Mouse (Mus musculus) kidney, postnatal 25 days (tissue): Measurements from ENCODE around the gene Slc9a1.

Experiments
- DNase-seq, 2 experiments: peaks; one replicate each; pipeline ENCODE4 v3.0.0; 2021; ENCODE audit warnings: mixed read lengths in 2 of 2

The Slc9a1 gene

GRCm38 (mm10) chr4:133374011-133374410 lies 4.5 kb downstream of the Slc9a1 start:
- DNase-seq: no peak

- DNase-seq: no peak
These were observed 6.5 kb downstream of the Slc9a1 start for GRCm38 (mm10) chr4:133375812-133376577.

GRCm38 (mm10) chr4:133378236-133379045 lies 8.9 kb downstream of the Slc9a1 start:
- no peak for DNase-seq

GRCm38 (mm10) chr4:133379046-133379347 lies 9.5 kb downstream of the Slc9a1 start:
- no peak for DNase-seq

DNA sequence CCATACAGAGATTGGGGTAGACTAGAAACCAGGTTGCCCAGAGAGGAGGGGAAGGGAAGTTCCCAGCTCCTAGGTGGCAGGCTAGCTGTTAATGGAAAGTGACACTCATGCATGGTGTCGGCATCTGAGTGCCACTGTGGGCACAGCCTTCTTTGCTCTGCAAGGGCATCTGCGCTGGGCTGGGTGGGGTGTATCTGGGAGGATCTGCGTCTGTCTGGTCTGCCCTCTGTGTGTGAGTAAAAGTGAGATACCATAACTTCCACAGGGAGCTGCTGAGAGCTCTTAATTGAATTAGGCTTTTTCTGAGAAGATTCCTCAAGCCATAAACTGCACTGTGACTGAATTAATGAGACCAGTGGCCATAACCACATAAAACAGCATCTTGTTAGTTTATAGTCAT lies 10.4 kb downstream of the Slc9a1 start:
- DNase-seq: no peak

DNA sequence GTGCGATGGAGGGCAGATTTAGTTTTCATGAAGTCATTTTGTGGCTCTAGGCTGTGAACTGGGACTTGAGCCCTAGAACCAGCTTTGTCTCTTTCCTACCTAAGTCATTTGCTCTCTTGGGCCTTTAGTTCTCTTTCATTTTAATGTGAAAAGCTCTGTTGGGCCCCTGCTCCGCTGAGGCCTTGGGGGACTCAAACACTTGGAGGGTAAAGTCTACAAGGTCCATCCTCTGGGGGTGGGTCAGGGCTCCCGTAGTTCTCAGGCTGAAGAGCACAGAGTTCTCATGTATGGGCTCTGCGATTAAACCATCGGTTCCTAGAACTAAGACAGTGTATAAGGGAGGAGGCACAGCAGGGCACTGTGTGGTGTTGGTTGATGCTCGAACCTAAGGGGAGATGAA lies 11.0 kb downstream of the Slc9a1 start:
- no peak for DNase-seq

DNA sequence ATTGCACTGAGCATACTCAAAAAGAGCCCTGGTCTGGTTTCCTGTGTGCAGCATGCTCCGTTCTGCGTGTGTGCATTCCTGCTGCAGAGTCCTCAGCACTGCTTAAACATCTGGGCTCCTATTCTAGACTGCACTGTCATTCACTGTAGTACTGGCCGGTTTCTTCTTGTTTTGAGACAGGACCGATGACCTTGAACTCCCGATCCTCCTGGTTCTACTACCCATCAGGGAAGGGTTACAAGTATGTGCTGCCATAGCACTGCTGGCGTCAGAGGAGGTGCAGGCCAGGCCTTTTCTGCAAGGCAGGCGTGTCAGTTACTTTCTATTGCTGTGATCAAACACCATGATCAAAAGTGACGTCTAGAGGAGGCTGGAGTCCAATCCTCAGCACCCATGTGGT lies 11.6 kb downstream of the Slc9a1 start:
- no peak for DNase-seq

DNA sequence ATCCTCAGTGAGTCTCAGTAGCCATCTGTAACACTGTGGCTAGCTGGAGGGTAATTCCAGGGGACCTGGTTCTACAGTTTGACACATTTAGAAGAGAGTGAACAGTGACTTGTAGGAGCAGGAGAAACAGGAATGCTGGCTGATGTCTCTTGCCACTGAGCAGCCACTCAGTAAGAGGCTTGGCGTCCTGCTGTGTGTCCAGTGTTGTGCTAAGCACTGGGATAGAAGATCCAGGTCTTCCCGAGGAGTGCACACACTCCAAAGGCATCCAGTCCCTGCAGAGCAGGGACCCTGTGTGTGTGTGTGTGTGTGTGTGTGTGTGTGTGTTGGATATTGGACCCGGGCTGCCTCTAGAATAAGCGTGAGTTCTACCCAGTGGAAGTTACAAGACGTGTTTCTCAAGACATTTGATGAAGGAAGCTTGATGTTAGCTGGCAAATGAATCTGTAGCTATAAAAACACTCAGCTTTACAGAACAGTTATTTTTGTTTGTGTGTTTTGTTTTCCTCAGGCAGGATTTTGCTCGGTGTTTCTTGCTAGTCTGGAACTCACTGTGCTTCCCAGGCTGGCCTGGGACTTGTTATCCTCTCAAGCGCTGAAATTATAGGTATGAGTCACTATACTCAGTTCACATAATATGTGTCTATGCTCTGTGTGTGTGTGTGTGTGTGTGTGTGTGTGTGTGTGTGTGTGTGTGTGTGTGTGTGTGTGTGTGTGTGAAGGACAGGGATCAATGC lies 16.7 kb downstream of the Slc9a1 start:
- no peak for DNase-seq

GRCm38 (mm10) chr4:133387053-133387452 lies 17.5 kb downstream of the Slc9a1 start:
- no peak for DNase-seq

DNA sequence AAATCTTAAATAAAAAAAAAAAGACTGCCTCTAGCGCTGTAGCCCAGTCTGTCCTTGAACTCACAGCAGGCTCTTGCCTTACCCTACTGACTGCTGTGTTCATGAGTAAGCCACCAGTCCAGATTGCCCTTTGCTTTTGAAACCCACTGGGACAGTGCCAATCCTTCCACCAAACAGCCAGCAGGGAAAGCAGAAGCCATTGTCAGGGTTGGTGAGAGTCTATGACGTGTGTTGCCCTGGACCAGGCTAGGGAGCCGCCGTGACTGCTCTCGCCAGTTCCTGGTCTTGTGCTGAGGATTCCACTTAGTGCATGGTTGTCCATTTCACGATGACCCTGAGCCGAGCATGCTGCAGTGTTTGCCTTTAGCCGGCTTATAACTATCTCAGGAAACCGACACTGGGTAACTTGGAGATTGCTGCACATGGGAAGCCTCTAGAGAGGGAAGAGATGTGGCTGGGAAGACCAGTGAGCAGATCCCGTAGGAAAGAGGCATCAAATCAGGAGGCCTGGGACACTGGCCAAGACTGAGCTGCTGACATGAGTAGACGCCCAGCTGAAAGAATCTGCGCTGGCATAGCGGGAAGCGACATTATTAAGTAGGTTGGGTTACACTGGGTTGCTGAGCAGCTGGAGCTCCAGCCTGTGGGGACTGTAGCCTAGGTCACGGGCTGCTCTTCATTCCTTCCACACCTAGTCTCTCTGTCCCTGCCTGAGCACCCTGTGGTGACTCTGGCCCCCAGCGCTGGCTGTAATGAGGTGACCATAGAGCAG lies 19.5 kb downstream of the Slc9a1 start:
- DNase-seq: peak; percentile 62 to 74

- DNase-seq: no peak
These were observed 20.5 kb downstream of the Slc9a1 start for GRCm38 (mm10) chr4:133390042-133390441.

- no peak for DNase-seq
These were observed 21.1 kb downstream of the Slc9a1 start for GRCm38 (mm10) chr4:133390585-133390984.

- DNase-seq: no peak
These were observed 21.9 kb downstream of the Slc9a1 start for GRCm38 (mm10) chr4:133391185-133392040.

DNA sequence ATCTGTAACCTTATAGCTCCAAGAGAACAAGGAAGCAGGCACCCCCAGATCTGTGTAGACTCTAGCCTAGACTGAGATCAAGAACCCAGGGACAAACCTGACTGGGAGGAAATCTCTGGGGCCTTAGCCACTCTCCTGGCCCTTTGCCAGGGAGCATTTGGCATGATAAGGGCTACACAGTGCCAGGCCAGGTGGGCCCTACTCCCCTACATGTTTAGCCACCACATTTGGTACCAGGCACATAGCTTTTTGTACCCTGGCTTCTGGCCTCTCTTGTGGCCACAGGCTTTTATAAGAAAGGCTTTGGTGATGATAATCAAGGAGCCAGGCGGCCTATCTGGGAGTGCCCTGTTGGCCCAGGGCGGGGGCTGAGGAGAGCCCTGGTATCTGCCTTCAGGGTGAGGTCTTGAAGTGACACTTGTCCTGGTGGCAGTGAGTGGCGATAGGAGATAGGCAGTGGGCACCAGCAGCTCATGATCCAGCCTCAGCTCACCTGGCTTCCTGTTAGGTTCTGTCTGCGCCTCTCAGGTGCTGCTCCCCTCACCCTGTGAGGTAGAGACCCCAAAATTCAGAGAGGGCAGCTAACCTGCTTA lies 25.6 kb downstream of the Slc9a1 start:
- no peak for DNase-seq

- DNase-seq: no peak
These were observed 26.6 kb downstream of the Slc9a1 start for GRCm38 (mm10) chr4:133396079-133396478.

DNA sequence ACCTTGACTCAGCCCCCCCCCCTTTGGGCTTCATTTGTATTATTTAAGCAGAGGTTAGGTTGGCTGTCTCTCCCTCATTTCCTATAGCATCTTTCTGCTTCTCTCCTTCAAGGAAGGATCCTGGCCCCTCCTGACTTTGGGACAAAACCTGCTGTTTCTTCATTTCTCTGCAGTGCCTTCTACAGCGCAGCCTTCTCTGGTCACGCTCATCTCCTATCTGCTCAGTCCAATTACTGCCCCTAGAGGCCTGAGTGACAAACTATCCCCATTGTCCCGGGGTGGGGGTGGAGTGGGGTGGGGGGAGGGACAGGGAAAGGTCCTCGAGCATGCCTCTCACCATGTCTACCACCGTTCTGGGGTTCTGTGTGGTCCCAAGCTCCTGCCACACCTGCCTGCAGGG lies 27.8 kb downstream of the Slc9a1 start:
- DNase-seq: no peak

DNA sequence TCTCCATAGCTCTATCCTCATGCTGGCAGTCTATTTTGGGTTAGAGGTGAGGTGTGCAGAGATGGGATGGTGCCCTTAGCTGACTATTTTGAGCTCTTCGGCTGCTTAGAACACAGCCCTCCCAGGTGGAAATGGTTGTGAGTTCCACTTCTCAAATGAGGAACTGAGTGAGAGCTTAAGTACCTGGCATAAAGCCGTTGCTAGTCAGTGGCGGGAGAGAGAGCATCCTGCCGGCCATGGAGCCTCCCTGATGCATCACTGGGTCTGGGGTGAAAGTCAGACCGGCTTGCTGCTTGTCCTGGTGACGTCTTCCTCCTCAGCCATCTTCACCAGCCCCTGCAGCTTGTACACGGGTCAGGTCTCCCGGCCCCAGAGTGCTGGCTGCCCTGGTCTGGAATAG lies 28.5 kb downstream of the Slc9a1 start:
- no peak for DNase-seq

GRCm38 (mm10) chr4:133398619-133399018 lies 29.1 kb downstream of the Slc9a1 start:
- no peak for DNase-seq

DNA sequence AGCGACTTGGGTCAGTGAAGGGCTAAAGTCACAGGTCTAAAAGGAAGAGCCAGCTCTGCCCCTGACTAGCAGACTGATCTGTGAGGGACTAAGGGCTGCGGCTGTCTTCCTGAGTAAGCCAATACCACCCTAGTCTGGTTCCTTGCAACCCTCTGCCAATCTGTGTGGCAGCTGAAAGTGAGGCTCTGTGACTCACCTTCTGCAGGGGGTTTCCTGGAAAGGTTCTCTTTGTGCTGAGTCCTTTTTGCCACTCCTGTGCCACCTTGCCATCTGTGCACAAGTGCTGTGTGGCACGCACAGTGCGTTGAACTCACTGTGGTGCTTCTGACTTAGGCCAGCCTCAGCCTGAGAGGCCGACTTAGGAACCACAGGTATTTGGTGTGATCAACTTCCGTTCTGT lies 30.0 kb downstream of the Slc9a1 start:
- no peak for DNase-seq

GRCm38 (mm10) chr4:133400098-133400497 lies 30.6 kb downstream of the Slc9a1 start:
- DNase-seq: no peak

DNA sequence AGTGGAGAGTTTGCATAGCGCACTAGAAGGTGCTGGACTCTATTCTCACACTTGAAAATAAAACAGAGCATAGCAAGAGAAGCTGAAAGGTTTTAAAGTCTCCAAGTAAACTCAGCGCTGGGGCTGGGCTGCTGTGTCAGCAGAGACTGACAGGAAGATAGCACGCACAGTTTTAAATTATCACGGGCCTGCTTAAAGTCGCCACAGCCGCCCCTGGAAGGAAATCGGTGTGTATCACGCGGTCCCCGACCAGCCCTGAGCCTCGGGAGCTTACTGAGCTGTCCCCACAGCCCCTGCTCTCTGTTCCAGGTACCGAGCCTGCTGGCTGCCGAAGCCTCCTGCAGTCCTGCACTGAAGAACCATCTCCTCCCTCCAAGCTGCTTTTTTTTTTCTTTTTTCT lies 32.5 kb downstream of the Slc9a1 start:
- no peak for DNase-seq
